8 mouse cellular contexts compared by ENCODE assay signal in the genomic region with DNA sequence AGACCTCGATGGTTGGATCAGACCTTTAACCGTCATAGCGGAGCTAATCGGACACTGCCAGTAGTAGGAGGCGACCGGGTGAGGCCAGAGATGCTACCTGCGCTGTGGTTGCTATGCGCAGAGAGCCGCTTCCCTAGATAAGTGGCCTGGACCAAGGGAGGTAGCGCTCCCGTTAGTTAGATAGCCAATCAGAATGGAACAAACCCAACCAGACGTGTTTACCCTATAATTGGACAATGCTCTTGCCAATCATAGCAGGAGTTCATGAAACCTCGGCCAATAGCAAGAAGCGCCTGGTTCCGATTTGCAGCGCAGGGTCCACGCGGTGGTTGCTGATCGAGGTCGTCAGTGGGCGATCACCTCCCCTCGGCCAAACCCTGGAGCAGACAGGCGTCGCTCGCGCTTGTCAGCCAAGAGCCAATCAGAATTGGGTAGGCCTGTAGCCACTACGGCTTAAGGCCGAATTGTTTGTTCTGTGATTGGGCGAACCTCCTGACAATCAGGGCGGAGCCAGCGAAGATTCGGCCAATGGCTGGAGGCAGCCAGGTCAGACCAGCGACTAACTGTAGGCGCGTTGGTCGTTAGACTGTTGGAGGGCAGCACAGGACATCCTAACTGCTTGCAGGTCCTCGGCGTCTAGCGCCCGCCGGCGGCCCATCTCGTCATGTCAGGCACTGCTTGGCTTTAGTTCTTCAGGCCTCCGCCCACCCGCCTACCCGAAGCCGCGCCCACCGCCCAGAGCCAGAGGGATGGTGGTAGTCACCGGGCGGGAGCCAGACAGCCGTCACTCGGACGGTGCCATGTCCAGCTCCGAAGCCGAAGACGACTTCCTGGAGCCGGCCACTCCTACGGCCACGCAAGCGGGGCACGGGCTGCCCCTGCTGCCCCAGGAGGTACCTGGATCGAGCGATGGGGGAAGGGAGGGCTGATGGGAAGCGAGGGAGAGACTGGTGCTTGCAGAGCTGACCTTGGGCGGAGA. TPM values are rescaled to one million over a fixed set of nuclear protein-coding genes. Genes with fewer than 3 reads are reported as not detected.
A peak's percentile ranks its signal among the peaks of the same experiment; 100 is the strongest.
DNase-seq lines count a peak whose midpoint lies in the region; ATAC-seq lines count a peak whose summit lies in the region.

A gene (plus strand): TSS at position 528 of the 979 bp plus-strand sequence.

- H3K27ac ChIP-seq in heart, embryonic 10.5 days, result peak within 1 kb of the TSS; percentile 91
- H3K27ac ChIP-seq in kidney, embryonic 15.5 days, result peak within 1 kb of the TSS; percentile 81

- H3K27me3 ChIP-seq in heart, embryonic 10.5 days (ENCODE audit: insufficient read depth, poor library complexity, severe bottlenecking), result peaks cover 16% of the 10 kb centered on the region
- H3K27me3 ChIP-seq in kidney, embryonic 15.5 days, result no peaks in the 10 kb centered on the region

- under 1% methylated on average over 66 of the region's 66 CpGs for WGBS in heart, embryonic 10.5 days
- under 1% methylated on average over 66 of the region's 66 CpGs for WGBS in kidney, embryonic 15.5 days

- peak within 1 kb of the TSS; percentile 79 for H3K4me3 ChIP-seq in heart, embryonic 10.5 days
- H3K4me3 ChIP-seq in kidney, embryonic 15.5 days (replicated peaks), result peak within 1 kb of the TSS; percentile 71

- peak within 1 kb of the TSS; percentile 77 for H3K9ac ChIP-seq in kidney, embryonic 15.5 days

- DNase-seq in B cell, adult 2 months, result peak; percentile 87 to 88
- DNase-seq in brain, adult 2 months (ENCODE audit: low read depth, low spot score), result peak; percentile 100
- DNase-seq in heart, embryonic 10.5 days (ENCODE audit: low spot score), result peak; percentile 99
- DNase-seq in liver, result peak; percentile 97
- peak; percentile 95 for DNase-seq in spleen, postnatal 4 days (ENCODE audit: low spot score in 2 of 2)

- H3K36me3 ChIP-seq in heart, embryonic 10.5 days, result no peaks in the 10 kb centered on the region
- H3K36me3 ChIP-seq in kidney, embryonic 15.5 days, result peaks cover 13% of the 10 kb centered on the region

- H3K4me2 ChIP-seq in kidney, embryonic 15.5 days, result peak within 1 kb of the TSS; percentile 98

- peak; percentile 83 for ATAC-seq in erythroblast, adult 5-6 weeks (replicated peaks; ENCODE audit: low FRiP score, poor library complexity, severe bottlenecking)
- ATAC-seq in kidney, embryonic 15.5 days (replicated peaks; ENCODE audit: low FRiP score), result peak; percentile 98
- ATAC-seq in monocyte, adult 5-6 weeks (replicated peaks; ENCODE audit: insufficient number of reproducible peaks, low FRiP score, low TSS enrichment, poor library complexity, severe bottlenecking), result peak; percentile 94

- no peaks in the 10 kb centered on the region for H3K9me3 ChIP-seq in heart, embryonic 10.5 days
- no peaks in the 10 kb centered on the region for H3K9me3 ChIP-seq in kidney, embryonic 15.5 days (replicated peaks)

- H3K4me1 ChIP-seq in heart, embryonic 10.5 days, result peaks cover 19% of the 10 kb centered on the region
- H3K4me1 ChIP-seq in kidney, embryonic 15.5 days, result peaks cover 22% of the 10 kb centered on the region

RNA-seq across cellular contexts. Expression of the gene that starts here (rescaled TPM):
- 0.96 and 2.3 TPM in 2 replicates for total RNA-seq in erythroblast, adult 5-6 weeks (2015; ENCODE audit: low replicate concordance)
- total RNA-seq in erythroblast, adult 5-6 weeks (2017; ENCODE audit: low replicate concordance), result 1.3 and 2.0 TPM in 2 replicates
- 4.4 and 4.8 TPM in 2 replicates for polyA plus RNA-seq in heart, embryonic 10.5 days (2016; fragmentation: Nextera tagmentation; extraction: Ambion mirVana)
- polyA plus RNA-seq in kidney, embryonic 15.5 days (2015; fragmentation: Nextera tagmentation; extraction: Ambion mirVana), result 4.7 and 5.0 TPM in 2 replicates
- total RNA-seq in monocyte, adult 5-6 weeks (2017), result 0.95 to 4.5 TPM (median 1.5 TPM) in 3 replicates

Comparison
In these comparisons a context has a peak if more than half of its experiments do, and no peak if none do; other contexts are left out.
1. Peak in every context shown above with its lines: DNase-seq, ATAC-seq, H3K4me3 ChIP-seq and H3K27ac ChIP-seq.